Mouse (Mus musculus) macrophage (primary cell): ENCODE measurements around the gene Gm21304. TPM values are rescaled to one million over a fixed set of nuclear protein-coding genes. Genes with fewer than 3 reads are reported as not detected.
"Not testable (repeated sequence)": the region's sequence is repeated elsewhere in the genome, so short reads cannot be mapped to it uniquely, and the experiment has no call there.

Source experiments
- H3K27ac ChIP-seq: fragments of 350-480 bp; formaldehyde crosslinking; 2 replicates; pipeline ENCODE4 v1.9.0; 2021
- H3K36me3 ChIP-seq: fragments of 350-480 bp; formaldehyde crosslinking; 2 replicates; pipeline ENCODE4 v1.9.0; 2021; ENCODE audit errors: inconsistent target
- H3K4me3 ChIP-seq: fragments of 350-480 bp; formaldehyde crosslinking; 2 replicates; pipeline ENCODE4 v1.9.0; 2021; ENCODE audit errors: inconsistent target
- H3K79me2 ChIP-seq: fragments of 350-480 bp; formaldehyde crosslinking; 2 replicates; pipeline ENCODE4 v1.9.0; 2021; ENCODE audit errors: inconsistent target
- WGBS: methylation state at CpG from one replicate; pipeline ENCODE4 v1.1.7; 2026; ENCODE audit warnings: inconsistent platforms; ENCODE audit not compliant: missing documents; 5-methylcytosine and 5-hydroxymethylcytosine counted together
- polyA plus RNA-seq: library from polyadenylated mRNA; stranded (reverse); fragments of 250-400 nt; gene quantifications from 3 replicates; pipeline ENCODE4 v1.2.4, GENCODE M21; 2018; ENCODE audit warnings: inconsistent platforms
- total RNA-seq, 78 experiments: library from RNA; depleted of rRNA; stranded (reverse); fragments of 250-400 nt; gene quantifications; 1 replicate in 9 of 78; 2 replicates in 24 of 78; 3 replicates in 43 of 78; 4 replicates in 2 of 78; pipeline ENCODE4 v1.2.4; 2018; ENCODE audit warnings: inconsistent platforms in 56 of 78

Gm21304 gene
- not detected for total RNA-seq (2018; cell fraction: chromatin; rRNA removed)
- total RNA-seq (2018; cell fraction: cytosol; rRNA removed): not detected
- not detected for total RNA-seq (2018; cell fraction: nucleus; rRNA removed)
- polyA plus RNA-seq: not detected in 3 replicates

DNA sequence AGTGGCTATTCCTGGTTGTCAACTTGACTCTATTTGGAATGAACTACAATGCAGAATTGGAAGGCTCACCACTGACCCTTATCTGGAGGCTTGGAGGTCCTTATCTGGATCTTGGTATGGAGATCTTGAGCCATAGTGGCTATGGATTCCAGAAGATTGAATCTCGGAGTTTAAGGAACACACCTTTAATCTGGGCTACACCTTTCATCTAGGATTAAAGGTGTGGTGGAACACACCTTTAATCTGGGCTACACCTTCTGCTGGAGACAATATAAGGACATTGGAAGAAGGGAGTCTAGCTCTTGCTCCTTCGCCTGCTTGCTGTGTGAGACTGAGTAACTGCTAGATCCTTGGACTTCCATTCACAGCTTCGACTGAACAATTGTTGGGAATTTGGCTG lies at the start of gene Gm21304:
TSS of gene Gm21304 (plus strand) at position 301 of the 400 bp plus-strand sequence.
- WGBS: no CpG with 5 or more reads among the region's 3 CpGs

DNA sequence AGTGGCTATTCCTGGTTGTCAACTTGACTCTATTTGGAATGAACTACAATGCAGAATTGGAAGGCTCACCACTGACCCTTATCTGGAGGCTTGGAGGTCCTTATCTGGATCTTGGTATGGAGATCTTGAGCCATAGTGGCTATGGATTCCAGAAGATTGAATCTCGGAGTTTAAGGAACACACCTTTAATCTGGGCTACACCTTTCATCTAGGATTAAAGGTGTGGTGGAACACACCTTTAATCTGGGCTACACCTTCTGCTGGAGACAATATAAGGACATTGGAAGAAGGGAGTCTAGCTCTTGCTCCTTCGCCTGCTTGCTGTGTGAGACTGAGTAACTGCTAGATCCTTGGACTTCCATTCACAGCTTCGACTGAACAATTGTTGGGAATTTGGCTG lies 25.6 kb upstream of the Gm21304 start, which contains the start of gene Gm21293:
TSS of gene Gm21293 (plus strand) at position 301 of the 400 bp plus-strand sequence.
- H3K4me3 ChIP-seq, H3K27ac ChIP-seq, H3K36me3 ChIP-seq, H3K79me2 ChIP-seq: not testable (repeated sequence)
- WGBS: no CpG with 5 or more reads among the region's 3 CpGs

More for the DNA sequence above, at the start of gene Gm21304:
- not testable (repeated sequence) for H3K4me3 ChIP-seq, H3K27ac ChIP-seq, H3K36me3 ChIP-seq, H3K79me2 ChIP-seq

- whole genome bisulfite sequencing: no CpG with 5 or more reads among the region's 3 CpGs
- not testable (repeated sequence) for H3K4me3 ChIP-seq, H3K27ac ChIP-seq, H3K79me2 ChIP-seq, H3K36me3 ChIP-seq
These were observed 17.1 kb upstream of the Gm21304 start, which contains the start of gene Gm6763 for GRCm38 (mm10) chr10:104151197-104151596. Gene Gm6763 (plus strand): TSS chr10:104151497.

DNA sequence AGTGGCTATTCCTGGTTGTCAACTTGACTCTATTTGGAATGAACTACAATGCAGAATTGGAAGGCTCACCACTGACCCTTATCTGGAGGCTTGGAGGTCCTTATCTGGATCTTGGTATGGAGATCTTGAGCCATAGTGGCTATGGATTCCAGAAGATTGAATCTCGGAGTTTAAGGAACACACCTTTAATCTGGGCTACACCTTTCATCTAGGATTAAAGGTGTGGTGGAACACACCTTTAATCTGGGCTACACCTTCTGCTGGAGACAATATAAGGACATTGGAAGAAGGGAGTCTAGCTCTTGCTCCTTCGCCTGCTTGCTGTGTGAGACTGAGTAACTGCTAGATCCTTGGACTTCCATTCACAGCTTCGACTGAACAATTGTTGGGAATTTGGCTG lies 8.6 kb upstream of the Gm21304 start, which contains the start of gene Gm8764:
TSS of gene Gm8764 (plus strand) at position 301 of the 400 bp plus-strand sequence.
- not testable (repeated sequence) for H3K4me3 ChIP-seq, H3K27ac ChIP-seq, H3K79me2 ChIP-seq, H3K36me3 ChIP-seq
- no CpG with 5 or more reads among the region's 3 CpGs for WGBS

GRCm38 (mm10) chr10:104176724-104177123 lies 8.4 kb downstream of the Gm21304 start, which contains the start of gene Gm21312:
Gene Gm21312 (plus strand): TSS chr10:104177024.
- H3K4me3 ChIP-seq, H3K36me3 ChIP-seq: not testable (repeated sequence)
- no CpG with 5 or more reads among the region's 3 CpGs for WGBS

GRCm38 (mm10) chr10:104185233-104185632 lies 16.9 kb downstream of the Gm21304 start, which contains the start of gene Gm20765:
Gene Gm20765 (plus strand): TSS chr10:104185533.
- no CpG with 5 or more reads among the region's 3 CpGs for whole genome bisulfite sequencing
- H3K79me2 ChIP-seq: not testable (repeated sequence)

More at GRCm38 (mm10) chr10:104176724-104177123, 8.4 kb downstream of the Gm21304 start, which contains the start of gene Gm21312:
- H3K27ac ChIP-seq, H3K79me2 ChIP-seq: not testable (repeated sequence)

DNA sequence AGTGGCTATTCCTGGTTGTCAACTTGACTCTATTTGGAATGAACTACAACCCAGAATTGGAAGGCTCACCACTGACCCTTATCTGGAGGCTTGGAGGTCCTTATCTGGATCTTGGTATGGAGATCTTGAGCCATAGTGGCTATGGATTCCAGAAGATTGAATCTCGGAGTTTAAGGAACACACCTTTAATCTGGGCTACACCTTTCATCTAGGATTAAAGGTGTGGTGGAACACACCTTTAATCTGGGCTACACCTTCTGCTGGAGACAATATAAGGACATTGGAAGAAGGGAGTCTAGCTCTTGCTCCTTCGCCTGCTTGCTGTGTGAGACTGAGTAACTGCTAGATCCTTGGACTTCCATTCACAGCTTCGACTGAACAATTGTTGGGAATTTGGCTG lies 25.4 kb downstream of the Gm21304 start, which contains the start of gene Gm4340:
TSS of gene Gm4340 (plus strand) at position 301 of the 400 bp plus-strand sequence.
- WGBS: no CpG with 5 or more reads among the region's 3 CpGs
- not testable (repeated sequence) for H3K36me3 ChIP-seq, H3K4me3 ChIP-seq, H3K79me2 ChIP-seq, H3K27ac ChIP-seq

More at GRCm38 (mm10) chr10:104185233-104185632, 16.9 kb downstream of the Gm21304 start, which contains the start of gene Gm20765:
- H3K4me3 ChIP-seq, H3K36me3 ChIP-seq, H3K27ac ChIP-seq: not testable (repeated sequence)

DNA sequence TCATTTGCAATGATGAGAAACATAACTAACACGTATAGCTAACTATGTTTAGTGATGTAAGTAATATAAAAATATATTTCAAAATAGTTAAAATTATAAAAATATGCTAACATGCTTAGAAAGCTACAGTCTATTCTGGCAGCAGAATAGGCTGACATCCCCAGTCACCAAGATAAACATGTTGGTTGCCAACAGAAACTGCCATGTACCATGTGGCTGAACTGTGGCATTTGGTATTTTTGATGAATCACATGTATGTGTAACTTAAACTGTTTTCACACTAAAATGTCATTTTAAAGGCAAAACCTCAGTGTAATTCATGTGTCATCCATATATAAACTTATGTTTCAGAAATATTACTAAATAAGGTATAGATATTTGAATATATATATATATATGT lies 41.3 kb downstream of the Gm21304 start:
- no peak overlapping the region for H3K4me3 ChIP-seq
- no CpG with 5 or more reads among the region's 1 CpGs for WGBS
- no peak overlapping the region for H3K27ac ChIP-seq
- no peaks in the 10 kb centered on the region for H3K36me3 ChIP-seq
- H3K79me2 ChIP-seq: no peaks in the 10 kb centered on the region

- WGBS: 87% methylated on average over 3 of the region's 3 CpGs
These were observed 42.1 kb downstream of the Gm21304 start for GRCm38 (mm10) chr10:104210268-104210990.

GRCm38 (mm10) chr10:104214527-104214926 lies 46.2 kb downstream of the Gm21304 start:
- no peak overlapping the region for H3K27ac ChIP-seq
- H3K79me2 ChIP-seq: no peaks in the 10 kb centered on the region
- H3K4me3 ChIP-seq: no peak overlapping the region
- H3K36me3 ChIP-seq: no peaks in the 10 kb centered on the region
- WGBS: 84% methylated on average over 3 of the region's 5 CpGs

More at GRCm38 (mm10) chr10:104210268-104210990, 42.1 kb downstream of the Gm21304 start:
- no peaks in the 10 kb centered on the region for H3K79me2 ChIP-seq
- no peak overlapping the region for H3K27ac ChIP-seq
- no peaks in the 10 kb centered on the region for H3K36me3 ChIP-seq
- no peak overlapping the region for H3K4me3 ChIP-seq

Other genes starting within 250 kb of the Gm21304 start
- not detected in 3 replicates for gene Gm21293, start 25.5 kb upstream of the Gm21304 start, polyA plus RNA-seq
- gene Gm6763, start 17.0 kb upstream of the Gm21304 start, polyA plus RNA-seq: not detected in 3 replicates
- gene Gm8764, start 8.5 kb upstream of the Gm21304 start, polyA plus RNA-seq: not detected in 3 replicates
- not detected in 3 replicates for gene Gm21312, start 8.5 kb downstream of the Gm21304 start, polyA plus RNA-seq
- gene Gm20765, start 17.0 kb downstream of the Gm21304 start, polyA plus RNA-seq: not detected in 3 replicates
- gene Gm4340, start 25.5 kb downstream of the Gm21304 start, polyA plus RNA-seq: not detected in 3 replicates